Mouse (Mus musculus) limb, embryonic 14.5 days (tissue): ENCODE results near the gene Zfp653. TPM values are rescaled to one million over a fixed set of nuclear protein-coding genes. Genes with fewer than 3 reads are reported as not detected.

Experiments
- ATAC-seq: fragments of 200-750 bp; cut with Nextera tagmentation; 2 replicates; pipeline ENCODE4 v1.8.0; 2017; ENCODE audit warnings: low read depth, moderate number of reproducible peaks, moderate TSS enrichment; ENCODE audit not compliant: low FRiP score
- DNase-seq: peaks from one replicate; pipeline ENCODE4 v3.0.0-alpha.2; 2015; ENCODE audit warnings: low spot score
- H3K27ac ChIP-seq: fragments of 300-500 bp; sonication (generic); replicated peaks from 2 replicates; pipeline ENCODE4 v1.5.1; 2014; ENCODE audit warnings: low read depth, mild to moderate bottlenecking, low read length, moderate library complexity, mixed read lengths
- H3K27me3 ChIP-seq: fragments of 300-500 bp; sonication (generic); 2 replicates; pipeline ENCODE4 v1.6.1; 2014; ENCODE audit warnings: low read length, mixed read lengths; ENCODE audit not compliant: control insufficient read depth, insufficient read depth
- H3K36me3 ChIP-seq: fragments of 300-500 bp; sonication (generic); 2 replicates; pipeline ENCODE4 v1.6.1; 2014; ENCODE audit warnings: mild to moderate bottlenecking, low read length, moderate library complexity, mixed read lengths; ENCODE audit not compliant: control insufficient read depth, insufficient read depth
- H3K4me1 ChIP-seq: fragments of 300-500 bp; sonication (generic); 2 replicates; pipeline ENCODE4 v1.6.1; 2014; ENCODE audit warnings: antibody characterized with exemption, low read length, mixed read lengths; ENCODE audit not compliant: control insufficient read depth, insufficient read depth
- H3K4me2 ChIP-seq: fragments of 300-500 bp; sonication (generic); replicated peaks from 2 replicates; pipeline ENCODE4 v1.6.1; 2014; ENCODE audit warnings: low read depth, mild to moderate bottlenecking, low read length, moderate library complexity; ENCODE audit not compliant: severe bottlenecking
- H3K4me3 ChIP-seq: fragments of 300-500 bp; sonication (generic); replicated peaks from 2 replicates; pipeline ENCODE4 v1.5.1; 2014; ENCODE audit warnings: low read length
- H3K9ac ChIP-seq: fragments of 300-500 bp; sonication (generic); 2 replicates; pipeline ENCODE4 v1.6.1; 2014; ENCODE audit warnings: mild to moderate bottlenecking, low read depth, low read length, moderate library complexity; ENCODE audit not compliant: severe bottlenecking
- H3K9me3 ChIP-seq: fragments of 300-500 bp; sonication (generic); 2 replicates; pipeline ENCODE4 v1.6.1; 2016; ENCODE audit warnings: low read length; ENCODE audit not compliant: control insufficient read depth
- POLR2A ChIP-seq: fragments of 200-500 bp; IDR thresholded peaks from 2 replicates; pipeline ENCODE4 v1.8.0; 2012; ENCODE audit warnings: inconsistent platforms, mild to moderate bottlenecking, moderate library complexity, borderline replicate concordance; ENCODE audit not compliant: insufficient read depth, insufficient read length; ENCODE audit errors: extremely low read depth
- WGBS: fragments of 180-500 bp; shearing (Covaris S2); extraction: QIAGEN DNeasy Blood & Tissue Kit; methylation state at CpG from one replicate; pipeline ENCODE4 v1.1.7; 2014; 5-methylcytosine and 5-hydroxymethylcytosine counted together
- polyA plus RNA-seq, 2 experiments: library from polyadenylated mRNA; depleted of rRNA in 1 of 2; stranded (reverse) in 1 of 2; unstranded in 1 of 2; fragments of >200 nt; fragmentation: Nextera tagmentation in 1 of 2; extraction: Ambion mirVana in 1 of 2; gene quantifications; 2 replicates each; pipeline versions ENCODE4 v1.2.1 to v1.2.3; 2012 to 2014

Gene Zfp653
- polyA plus RNA-seq (2012; rRNA removed) (31.2 and 33.7 TPM in 2 replicates), polyA plus RNA-seq (2014; fragmentation: Nextera tagmentation; extraction: Ambion mirVana) (8.1 and 8.7 TPM in 2 replicates)

- Histone ChIP-seq H3K9ac (peak within 1 kb of the TSS; percentile 92), H3K4me3 (peak within 1 kb of the TSS; percentile 85), H3K27me3 (no peaks in the 10 kb centered on the region), H3K4me2 (peak within 1 kb of the TSS; percentile 61), H3K9me3 (no peaks in the 10 kb centered on the region), H3K27ac (peak within 1 kb of the TSS; percentile 98), H3K36me3 (peaks cover 26% of the 10 kb centered on the region), H3K4me1 (peaks cover 6% of the 10 kb centered on the region; the same call in 1 of the 2 replicates)
- DNase-seq, result peak; percentile 98
- peak; percentile 97 for ATAC-seq
- TF ChIP-seq POLR2A, result peak; percentile 12; the same call in 1 of the 2 replicates
- under 1% methylated on average over 54 of the region's 87 CpGs for WGBS
Observed at GRCm38 (mm10) chr9:22070791-22071573, at the start of gene Zfp653, which contains the start of gene Gm49318. Gene Zfp653 (minus strand): TSS chr9:22071376. Gene Gm49318 (minus strand): TSS chr9:22071259.

GRCm38 (mm10) chr9:22119543-22119942, 48.4 kb upstream of the Zfp653 start:
- TF ChIP-seq POLR2A, result no peak
- Histone ChIP-seq H3K4me3 (no peak overlapping the region), H3K4me1 (peaks cover 11% of the 10 kb centered on the region), H3K4me2 (no peak overlapping the region), H3K36me3 (no peaks in the 10 kb centered on the region), H3K27ac (no peak overlapping the region), H3K9ac (no peak overlapping the region), H3K27me3 (no peaks in the 10 kb centered on the region), H3K9me3 (no peaks in the 10 kb centered on the region)
- ATAC-seq (no peak), DNase-seq (no peak)
- WGBS, result 89% methylated on average over 4 of the region's 4 CpGs

- TF ChIP-seq POLR2A, result no peak
- DNase-seq (peak; percentile 69), ATAC-seq (no peak)
- peak overlapping the region; percentile 65 for H3K4me2 ChIP-seq
- no peaks in the 10 kb centered on the region for H3K9me3 ChIP-seq
- H3K27ac ChIP-seq, result no peak overlapping the region
- H3K27me3 ChIP-seq, result no peaks in the 10 kb centered on the region
- H3K36me3 ChIP-seq, result peaks cover 12% of the 10 kb centered on the region
- peaks cover 11% of the 10 kb centered on the region for H3K4me1 ChIP-seq
- H3K9ac ChIP-seq, result peak overlapping the region; percentile 90
- WGBS, result 44% methylated on average over 10 of the region's 10 CpGs
- peak overlapping the region; percentile 92 for H3K4me3 ChIP-seq
Observed at GRCm38 (mm10) chr9:22117754-22118456, 46.7 kb upstream of the Zfp653 start.

- TF ChIP-seq POLR2A, result peak; percentile 64; the same call in 1 of the 2 replicates
- Histone ChIP-seq H3K4me3 (peak within 1 kb of the TSS; percentile 92), H3K4me2 (peak within 1 kb of the TSS; percentile 65), H3K4me1 (peaks cover 11% of the 10 kb centered on the region), H3K9ac (peak within 1 kb of the TSS; percentile 90), H3K36me3 (peaks cover 22% of the 10 kb centered on the region), H3K9me3 (no peaks in the 10 kb centered on the region), H3K27ac (no peak within 1 kb of the TSS; the same call in 1 of the 2 replicates), H3K27me3 (no peaks in the 10 kb centered on the region)
- ATAC-seq (peak; percentile 95), DNase-seq (peak; percentile 99)
- WGBS, result under 1% methylated on average over 52 of the region's 52 CpGs
Observed at GRCm38 (mm10) chr9:22116740-22117426, 45.7 kb upstream of the Zfp653 start, which contains the start of gene Elof1. Gene Elof1 (minus strand): TSS chr9:22117172.

- Histone ChIP-seq H3K4me2 (peak overlapping the region; percentile 65), H3K27ac (no peak overlapping the region), H3K4me1 (peaks cover 11% of the 10 kb centered on the region), H3K36me3 (peaks cover 29% of the 10 kb centered on the region), H3K4me3 (peak overlapping the region; percentile 92), H3K9me3 (no peaks in the 10 kb centered on the region), H3K27me3 (no peaks in the 10 kb centered on the region), H3K9ac (peak overlapping the region; percentile 90)
- 33% methylated on average over 15 of the region's 15 CpGs for WGBS
- no peak for ATAC-seq
- no peak for TF ChIP-seq POLR2A
- no peak for DNase-seq
Observed at GRCm38 (mm10) chr9:22116086-22116485, 44.9 kb upstream of the Zfp653 start.
